Comparison of ENCODE assay signal across 8 mouse cellular contexts in the genomic region with DNA sequence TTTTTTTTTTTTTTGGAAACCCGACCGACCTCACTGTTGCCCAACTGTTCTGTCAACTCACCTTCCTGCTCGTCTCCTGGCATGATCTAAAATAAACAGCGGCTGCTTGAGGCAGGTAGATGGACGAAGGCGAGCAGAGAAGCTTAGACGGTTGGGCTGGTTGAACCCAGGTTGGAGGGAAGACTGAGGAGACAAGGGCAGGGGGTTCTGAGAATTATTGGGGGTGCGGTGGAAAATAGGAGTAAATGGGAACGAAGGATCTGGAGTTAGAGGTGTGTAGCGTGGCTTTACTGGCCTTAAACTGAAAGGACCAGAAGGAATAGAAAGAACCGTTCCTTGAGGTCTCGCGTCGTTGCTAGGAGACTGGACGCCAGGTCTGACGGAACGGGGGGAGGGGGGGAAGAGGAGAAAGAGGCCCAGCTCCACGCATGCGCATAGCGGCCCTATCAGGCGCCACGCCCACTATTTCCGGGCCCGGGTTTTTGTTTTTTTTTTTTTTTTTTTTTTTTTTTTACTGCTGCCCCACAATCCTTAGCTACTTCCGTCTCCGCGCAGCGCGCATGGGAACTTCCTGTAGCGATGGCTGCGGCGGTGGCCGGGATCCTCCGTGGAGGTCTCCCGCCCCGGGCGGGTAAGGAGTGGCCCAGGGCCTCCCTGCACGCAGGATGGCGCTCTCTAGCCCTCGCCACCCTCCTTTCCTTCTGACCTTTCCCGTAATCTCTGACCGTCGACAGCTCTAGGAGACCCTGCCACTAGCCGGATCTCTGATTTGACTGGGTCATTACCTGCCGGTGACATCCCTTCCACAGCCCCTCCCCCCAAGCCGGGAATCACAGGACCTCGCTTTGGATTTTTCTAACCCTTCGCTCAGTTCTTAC. TPM values are rescaled to one million over a fixed set of nuclear protein-coding genes. Genes with fewer than 3 reads are reported as not detected.
DNase-seq lines count a peak whose midpoint lies in the region; ATAC-seq and TF ChIP-seq lines count a peak whose summit lies in the region.

Gene Lrrc46, minus strand, starts transcription at position 386 of the 878 bp plus-strand sequence.
Gene Mrpl10, plus strand, starts transcription at position 539 of the 878 bp plus-strand sequence.

- ATAC-seq in erythroblast, adult 5-6 weeks (replicated peaks; ENCODE audit: low FRiP score, poor library complexity, severe bottlenecking), result peak; percentile 88
- peak; percentile 79 for ATAC-seq in heart, embryonic 11.5 days (replicated peaks; ENCODE audit: insufficient number of reproducible peaks, low FRiP score, low TSS enrichment)
- ATAC-seq in kidney, embryonic 15.5 days (replicated peaks; ENCODE audit: low FRiP score), result peak; percentile 87

- peaks cover 4% of the 10 kb centered on the region for H3K36me3 ChIP-seq in heart, embryonic 11.5 days (ENCODE audit: control insufficient read depth, insufficient read depth, low read length)
- peaks cover 24% of the 10 kb centered on the region for H3K36me3 ChIP-seq in kidney, embryonic 15.5 days

- no peaks in the 10 kb centered on the region for H3K27me3 ChIP-seq in heart, embryonic 11.5 days (ENCODE audit: control insufficient read depth, insufficient read depth, low read length)
- no peaks in the 10 kb centered on the region for H3K27me3 ChIP-seq in kidney, embryonic 15.5 days

- peak within 1 kb of the TSS; percentile 86 for H3K9ac ChIP-seq in heart, embryonic 11.5 days (ENCODE audit: low read depth, low read length)
- H3K9ac ChIP-seq in kidney, embryonic 15.5 days, result peak within 1 kb of the TSS; percentile 90

- 0 out of 2 replicates have a peak within 1 kb of the TSS, but pooled peaks have one; percentile 38 for H3K27ac ChIP-seq in heart, embryonic 11.5 days (ENCODE audit: low read depth, low read length)
- peak within 1 kb of the TSS; percentile 82 for H3K27ac ChIP-seq in kidney, embryonic 15.5 days

- DNase-seq in CD4-positive helper T cell, adult 2 months (ENCODE audit: low read depth, low spot score), result peak; percentile 95
- DNase-seq in brain, embryonic 14.5 days (ENCODE audit: low read depth), result peak; percentile 98
- DNase-seq in liver, result peak; percentile 95
- DNase-seq in monocyte, adult 2 months (ENCODE audit: low read depth in 1 of 2, low spot score in 2 of 2), result peak; percentile 45 to 71
- peak; percentile 77 to 87 for DNase-seq in spleen, postnatal 14 days (ENCODE audit: low spot score in 2 of 2)

- under 1% methylated on average over 41 of the region's 48 CpGs for WGBS in heart, embryonic 11.5 days (ENCODE audit: insufficient replicate concordance)
- under 1% methylated on average over 48 of the region's 48 CpGs for WGBS in kidney, embryonic 15.5 days

- TF ChIP-seq CTCF in brain, embryonic 14.5 days (IDR thresholded peaks at IDR 0.05; ENCODE audit: borderline replicate concordance, extremely low read depth, insufficient read depth, insufficient read length), result no peak

- H3K4me3 ChIP-seq in heart, embryonic 11.5 days (ENCODE audit: low read depth, low read length), result peak within 1 kb of the TSS; percentile 78
- peak within 1 kb of the TSS; percentile 89 for H3K4me3 ChIP-seq in kidney, embryonic 15.5 days (replicated peaks)

- peak within 1 kb of the TSS; percentile 90 for H3K4me2 ChIP-seq in heart, embryonic 11.5 days
- H3K4me2 ChIP-seq in kidney, embryonic 15.5 days, result peak within 1 kb of the TSS; percentile 85

- H3K4me1 ChIP-seq in heart, embryonic 11.5 days (ENCODE audit: control insufficient read depth, insufficient read depth, low read length), result peaks cover 7% of the 10 kb centered on the region; the same call in 1 of the 2 replicates
- peaks cover 23% of the 10 kb centered on the region for H3K4me1 ChIP-seq in kidney, embryonic 15.5 days

- peak; percentile 56; the same call in 1 of the 2 replicates for TF ChIP-seq POLR2A in brain, embryonic 14.5 days (IDR thresholded peaks at IDR 0.05; ENCODE audit: borderline replicate concordance, extremely low read depth, insufficient read depth, insufficient read length, poor library complexity, severe bottlenecking)

- no peaks in the 10 kb centered on the region for H3K9me3 ChIP-seq in heart, embryonic 11.5 days (replicated peaks; ENCODE audit: control insufficient read depth, low read length)
- H3K9me3 ChIP-seq in kidney, embryonic 15.5 days (replicated peaks), result no peaks in the 10 kb centered on the region; the same call in 1 of the 2 replicates

RNA-seq across cellular contexts. Expression of gene Lrrc46, which starts in this region (rescaled TPM):
- polyA plus RNA-seq in brain, embryonic 14.5 days (2012; rRNA removed), result 2.0 and 2.9 TPM in 2 replicates
- 6.5 TPM in 1 of 2 replicates, not detected in the other for total RNA-seq in erythroblast, adult 5-6 weeks (2015; ENCODE audit: low replicate concordance)
- total RNA-seq in erythroblast, adult 5-6 weeks (2017; ENCODE audit: low replicate concordance), result 0.17 TPM in 1 of 2 replicates, not detected in the other
- polyA plus RNA-seq in heart, embryonic 11.5 days (2014; fragmentation: Nextera tagmentation; extraction: Ambion mirVana), result 0.59 and 0.93 TPM in 2 replicates
- 1.0 and 1.5 TPM in 2 replicates for polyA plus RNA-seq in kidney, embryonic 15.5 days (2015; fragmentation: Nextera tagmentation; extraction: Ambion mirVana)

RNA-seq across cellular contexts. Expression of gene Mrpl10, which starts in this region (rescaled TPM):
- 60.4 and 68.8 TPM in 2 replicates for polyA plus RNA-seq in brain, embryonic 14.5 days (2012; rRNA removed)
- total RNA-seq in erythroblast, adult 5-6 weeks (2015; ENCODE audit: low replicate concordance), result 8.8 TPM in 2 replicates
- 5.6 and 6.2 TPM in 2 replicates for total RNA-seq in erythroblast, adult 5-6 weeks (2017; ENCODE audit: low replicate concordance)
- 83.9 and 87.2 TPM in 2 replicates for polyA plus RNA-seq in heart, embryonic 11.5 days (2014; fragmentation: Nextera tagmentation; extraction: Ambion mirVana)
- polyA plus RNA-seq in kidney, embryonic 15.5 days (2015; fragmentation: Nextera tagmentation; extraction: Ambion mirVana), result 90.0 and 91.3 TPM in 2 replicates

Comparison
In these comparisons a context has a peak if more than half of its experiments do, and no peak if none do; other contexts are left out.
1. Peak in every context shown above with its lines: DNase-seq, ATAC-seq, H3K4me3 ChIP-seq and H3K27ac ChIP-seq.